Mouse (Mus musculus) stomach, postnatal 0 days (tissue): Measurements from ENCODE around the gene Eya3.

Experiments
- CTCF ChIP-seq: IDR thresholded peaks from 2 replicates; pipeline ENCODE4 v1.5.1; 2016; ENCODE audit warnings: antibody characterized with exemption, low read depth, mild to moderate bottlenecking, moderate library complexity
- EP300 ChIP-seq: optimal IDR thresholded peaks from 2 replicates; pipeline ENCODE3; 2016; ENCODE audit warnings: antibody characterized with exemption

- TF ChIP-seq EP300: no peak
- no peak for TF ChIP-seq CTCF
Measured at GRCm38 (mm10) chr4:132760296-132760695, 121.5 kb downstream of the Eya3 start.
